Mouse (Mus musculus) embryo, embryonic 10.5 days (tissue): Measurements from ENCODE around the gene Ptger1.

Experiments
- DNase-seq: peaks from one replicate; pipeline ENCODE4 v3.0.0-alpha.2; 2015; ENCODE audit warnings: low spot score

The Ptger1 gene

GRCm38 (mm10) chr8:83656484-83657246, 9.8 kb upstream of the Ptger1 start:
- no peak for DNase-seq

DNA sequence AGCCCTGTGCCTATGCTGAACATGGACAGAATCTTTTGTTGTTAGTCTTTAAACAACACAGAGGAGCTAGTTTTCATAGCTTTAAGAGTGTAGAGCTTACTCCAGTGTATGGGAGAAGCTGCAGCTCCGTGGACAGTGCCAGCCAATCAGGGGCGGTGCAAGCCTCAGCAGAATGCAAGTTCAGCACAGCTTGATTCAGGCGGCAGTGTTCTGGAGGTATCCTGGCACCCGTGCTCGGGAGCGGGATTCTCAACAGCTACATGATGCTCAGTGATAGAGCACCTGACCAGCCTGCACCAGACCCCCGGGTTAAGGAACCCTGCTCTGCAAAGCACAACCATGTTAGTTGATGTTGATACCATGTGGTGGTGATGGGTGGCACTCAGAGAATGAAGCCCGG, 5.9 kb upstream of the Ptger1 start:
- no peak for DNase-seq

DNA sequence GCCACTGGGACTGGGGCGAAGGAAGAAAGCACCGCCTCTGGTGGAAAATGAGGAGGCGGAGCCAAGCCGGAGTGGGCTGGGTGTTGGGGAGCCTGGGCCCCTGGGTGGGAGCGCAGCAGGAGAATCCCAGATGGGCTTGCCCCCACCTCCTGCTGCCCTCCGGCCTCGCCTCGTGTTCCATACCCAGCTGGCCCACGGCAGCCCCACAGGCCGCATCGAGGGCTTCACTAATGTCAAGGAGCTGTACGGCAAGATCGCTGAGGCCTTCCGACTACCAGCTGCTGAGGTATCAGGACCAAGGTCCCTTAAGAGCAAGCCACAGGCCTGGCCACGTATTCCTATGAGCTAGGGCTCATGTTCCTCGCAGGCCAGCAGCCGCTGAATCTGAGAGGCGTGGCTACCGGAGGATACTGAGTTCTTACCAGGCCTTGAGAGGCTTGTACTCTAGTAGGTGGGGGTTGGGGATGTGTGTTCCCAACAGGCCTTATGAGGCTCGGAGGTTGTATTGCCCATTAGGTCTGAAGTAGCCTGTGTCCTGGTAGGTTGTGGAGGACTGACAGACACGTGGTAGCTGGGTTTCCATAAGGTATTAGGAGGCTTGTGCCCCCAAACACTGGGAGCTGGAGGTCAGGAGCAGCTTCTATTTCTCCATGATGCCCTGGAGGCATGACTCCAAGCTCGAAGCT, 5.3 kb upstream of the Ptger1 start:
- peak; percentile 53 for DNase-seq

DNA sequence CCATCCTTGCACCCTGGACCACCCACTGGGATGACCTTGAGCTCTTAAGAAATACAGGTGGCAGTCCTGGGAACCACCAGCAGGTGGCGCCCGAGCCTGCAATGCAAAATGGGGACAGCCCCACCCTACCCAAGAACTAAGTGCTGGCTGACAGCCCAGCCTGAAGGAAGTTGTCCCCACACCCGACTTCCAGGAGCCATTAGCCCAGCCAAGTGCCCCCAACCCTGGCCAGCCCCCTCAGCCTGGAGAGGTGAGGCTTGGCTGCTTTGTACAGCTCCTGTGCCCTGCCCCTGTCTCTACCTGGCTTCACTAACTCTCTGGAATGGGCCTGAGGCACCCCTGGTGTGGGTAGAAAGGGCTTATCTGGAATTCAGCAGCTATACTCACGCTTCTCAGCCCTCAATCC, 4.1 kb upstream of the Ptger1 start:
- peak; percentile 90 for DNase-seq

DNA sequence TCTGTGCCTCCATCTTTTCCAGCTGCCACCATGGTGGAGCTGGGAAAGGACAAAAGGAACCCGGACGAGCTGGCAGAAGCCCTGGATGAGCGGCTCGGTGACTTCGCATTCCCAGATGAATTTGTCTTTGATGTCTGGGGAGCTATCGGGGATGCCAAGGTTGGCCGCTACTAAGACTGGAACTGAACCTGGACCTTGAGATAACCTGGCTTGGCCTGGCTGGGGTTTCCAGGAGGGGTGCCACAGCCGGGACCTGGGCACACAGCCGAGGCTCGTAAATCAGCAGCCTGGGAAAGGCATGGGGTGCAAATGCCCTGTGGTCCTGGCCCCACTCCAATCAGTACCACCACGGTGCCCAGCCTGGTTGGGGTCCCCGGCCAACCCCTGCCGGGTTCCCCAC, 2.4 kb upstream of the Ptger1 start:
- DNase-seq, result no peak

GRCm38 (mm10) chr8:83664931-83665625, 1.4 kb upstream of the Ptger1 start:
- DNase-seq, result no peak

- no peak for DNase-seq
These were observed 372 bp downstream of the Ptger1 start for GRCm38 (mm10) chr8:83666866-83667234.

GRCm38 (mm10) chr8:83667526-83667925, 1.0 kb downstream of the Ptger1 start:
- no peak for DNase-seq

DNA sequence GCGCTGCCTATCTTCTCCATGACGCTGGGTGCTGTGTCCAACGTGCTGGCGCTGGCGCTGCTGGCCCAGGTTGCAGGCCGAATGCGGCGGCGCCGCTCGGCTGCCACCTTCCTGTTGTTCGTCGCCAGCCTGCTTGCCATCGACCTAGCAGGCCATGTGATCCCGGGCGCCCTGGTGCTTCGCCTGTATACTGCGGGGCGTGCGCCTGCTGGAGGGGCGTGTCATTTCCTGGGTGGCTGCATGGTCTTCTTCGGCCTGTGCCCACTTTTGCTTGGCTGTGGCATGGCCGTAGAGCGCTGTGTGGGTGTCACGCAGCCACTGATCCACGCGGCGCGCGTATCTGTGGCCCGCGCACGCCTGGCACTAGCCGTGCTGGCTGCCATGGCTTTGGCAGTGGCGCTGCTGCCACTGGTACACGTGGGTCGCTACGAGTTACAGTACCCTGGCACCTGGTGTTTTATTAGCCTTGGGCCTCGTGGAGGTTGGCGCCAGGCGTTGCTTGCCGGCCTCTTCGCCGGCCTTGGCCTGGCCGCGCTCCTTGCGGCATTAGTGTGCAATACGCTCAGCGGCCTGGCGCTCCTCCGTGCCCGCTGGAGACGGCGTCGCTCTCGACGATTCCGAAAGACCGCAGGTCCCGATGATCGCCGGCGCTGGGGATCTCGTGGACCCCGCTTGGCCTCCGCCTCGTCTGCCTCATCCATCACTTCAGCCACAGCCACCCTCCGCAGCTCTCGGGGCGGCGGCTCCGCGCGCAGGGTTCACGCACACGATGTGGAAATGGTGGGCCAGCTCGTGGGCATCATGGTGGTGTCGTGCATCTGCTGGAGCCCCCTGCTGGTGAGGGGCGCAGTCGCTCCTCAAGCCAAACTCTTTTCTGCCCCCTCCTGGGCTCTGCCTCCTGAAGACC, 1.8 kb downstream of the Ptger1 start:
- peak; percentile 90 for DNase-seq

DNA sequence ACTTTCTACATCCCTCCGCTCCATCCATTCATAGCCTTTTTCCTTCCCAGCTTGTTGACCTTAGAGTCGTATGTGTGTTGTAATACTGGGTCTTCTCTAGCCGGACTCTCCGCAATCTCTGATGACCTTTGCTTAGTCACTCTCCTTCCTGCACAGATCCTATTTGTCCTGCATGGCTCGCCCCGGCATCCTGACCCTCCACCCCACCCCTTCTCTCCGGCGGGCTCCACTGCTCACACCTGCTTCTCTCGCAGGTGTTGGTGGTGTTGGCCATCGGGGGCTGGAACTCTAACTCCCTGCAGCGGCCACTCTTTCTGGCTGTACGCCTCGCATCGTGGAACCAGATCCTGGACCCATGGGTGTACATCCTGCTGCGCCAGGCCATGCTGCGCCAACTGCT, 2.5 kb downstream of the Ptger1 start:
- no peak for DNase-seq

- no peak for DNase-seq
These were observed 6.5 kb downstream of the Ptger1 start for GRCm38 (mm10) chr8:83672936-83673335.

GRCm38 (mm10) chr8:83674497-83674896, 8.0 kb downstream of the Ptger1 start:
- no peak for DNase-seq

GRCm38 (mm10) chr8:83679866-83680265, 13.4 kb downstream of the Ptger1 start:
- DNase-seq, result no peak

GRCm38 (mm10) chr8:83680603-83681002, 14.1 kb downstream of the Ptger1 start:
- DNase-seq, result no peak

DNA sequence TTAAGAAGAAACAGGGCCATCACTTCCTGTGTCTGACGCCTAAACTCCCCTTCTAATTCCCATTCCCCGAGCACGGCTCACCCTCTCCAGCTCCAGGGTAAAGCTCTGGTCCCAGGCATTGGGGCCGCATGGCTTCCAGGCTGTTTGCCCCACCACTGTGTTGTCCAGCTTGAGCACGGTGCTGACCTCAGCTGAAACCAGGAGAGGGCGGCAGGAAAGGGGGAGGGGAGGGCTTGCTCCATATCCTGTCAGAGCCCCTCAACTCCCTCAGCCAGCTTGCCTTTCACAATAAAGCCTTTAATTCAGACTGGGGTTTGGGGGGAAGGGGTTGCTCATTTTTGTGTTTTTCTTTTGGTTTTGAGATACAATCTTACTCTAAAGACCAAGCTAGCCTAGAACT, 14.6 kb downstream of the Ptger1 start:
- DNase-seq, result peak; percentile 67

GRCm38 (mm10) chr8:83684517-83684916, 18.0 kb downstream of the Ptger1 start:
- DNase-seq, result no peak

DNA sequence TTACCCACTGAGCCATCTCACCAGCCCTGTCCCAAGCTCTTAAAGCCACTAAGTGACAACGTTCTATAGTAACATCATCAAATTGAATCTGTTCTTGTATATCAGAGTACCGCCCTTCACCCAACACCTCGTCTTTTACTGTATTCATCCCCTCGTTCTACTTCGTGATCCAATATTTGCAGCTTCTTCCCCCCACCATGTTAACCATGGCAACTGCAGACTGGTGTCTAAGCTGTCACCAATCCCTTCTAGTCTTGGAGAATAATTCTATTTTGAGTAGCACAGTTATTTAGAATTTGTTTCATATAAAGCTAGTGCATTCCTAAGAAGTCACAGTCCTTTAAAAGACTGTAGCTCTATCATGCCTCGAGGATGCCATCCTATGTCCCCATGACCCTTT, 22.8 kb downstream of the Ptger1 start:
- no peak for DNase-seq

GRCm38 (mm10) chr8:83693609-83694236, 27.2 kb downstream of the Ptger1 start:
- DNase-seq, result no peak

GRCm38 (mm10) chr8:83694369-83695160, 28.1 kb downstream of the Ptger1 start:
- no peak for DNase-seq

DNA sequence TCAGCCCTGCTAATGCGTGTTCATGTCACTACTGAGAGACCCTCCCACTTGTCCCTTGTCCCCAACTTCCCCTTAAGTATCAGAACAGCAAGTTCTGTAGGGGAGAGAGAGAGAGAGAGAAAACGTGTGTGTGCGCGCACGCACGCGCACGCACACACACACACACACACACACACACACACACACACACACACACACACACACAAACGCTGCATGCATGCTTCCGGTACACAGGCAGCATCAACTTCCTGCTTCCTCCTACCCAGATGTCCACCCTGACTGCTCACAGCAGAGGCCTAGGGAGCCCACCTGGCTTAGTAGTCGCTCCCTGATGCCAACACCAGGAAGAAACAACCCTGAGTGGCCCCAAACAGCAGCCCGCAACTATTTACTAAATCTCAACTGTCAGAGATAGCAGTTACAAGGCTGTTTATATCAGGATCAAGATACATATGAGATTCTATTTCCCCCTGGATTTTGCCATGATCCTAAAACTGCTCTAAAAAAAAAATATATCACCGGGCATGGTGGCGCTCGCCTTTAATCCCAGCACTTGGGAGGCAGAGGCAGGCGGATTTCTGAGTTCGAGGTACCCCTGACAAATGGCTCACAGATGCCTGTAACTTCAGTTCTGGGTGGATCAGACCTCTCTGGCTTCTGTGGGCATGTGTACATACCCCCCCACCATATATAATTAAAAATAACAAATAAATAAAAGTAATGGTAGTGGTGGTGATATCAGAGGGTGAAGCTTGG, 29.1 kb downstream of the Ptger1 start:
- DNase-seq, result no peak
